Mouse (Mus musculus) cortical plate, adult 2 months (tissue): ENCODE data around the gene Zfp839.

ENCODE experiments used
- CTCF ChIP-seq: fragments of 200-500 bp; IDR thresholded peaks from 2 replicates; pipeline ENCODE4 v1.5.1; 2011; ENCODE audit warnings: mild to moderate bottlenecking, control low read depth, low read length; ENCODE audit not compliant: insufficient read depth; ENCODE audit errors: extremely low read depth
- POLR2A ChIP-seq: fragments of 200-500 bp; IDR thresholded peaks from 2 replicates; pipeline ENCODE4 v1.6.1; 2011; ENCODE audit warnings: mild to moderate bottlenecking, low read length, control low read depth; ENCODE audit not compliant: insufficient read depth; ENCODE audit errors: extremely low read depth

DNA sequence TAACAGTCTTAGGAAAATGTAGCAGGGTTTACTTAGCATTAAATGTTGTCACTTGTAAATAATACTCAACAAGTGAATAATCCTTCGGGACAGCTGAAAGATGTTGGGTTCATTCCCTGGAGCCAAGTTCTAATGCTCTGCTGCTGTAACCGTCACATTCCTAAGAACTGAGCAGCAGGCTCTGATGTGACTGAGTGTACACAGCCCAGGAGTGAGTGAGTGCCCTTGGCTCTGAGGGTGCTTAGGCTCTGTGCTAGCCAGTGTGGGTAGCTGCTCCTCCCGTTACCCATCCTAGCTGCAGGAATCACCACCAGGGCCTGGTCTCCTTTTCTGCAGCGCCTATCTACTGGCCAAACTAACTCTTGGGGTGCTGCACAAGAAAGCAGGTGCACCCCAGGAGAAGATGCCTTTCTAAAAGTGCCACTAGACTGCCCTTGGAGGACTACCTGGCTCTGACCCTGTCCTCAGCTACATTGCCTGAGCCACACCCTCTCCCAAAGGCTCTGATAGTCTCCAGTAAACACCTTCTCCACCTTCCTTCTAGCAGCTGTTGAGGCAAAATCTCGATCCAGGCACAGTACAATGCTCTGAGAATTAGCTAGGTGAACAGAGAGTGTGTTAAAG lies 47.3 kb upstream of the Zfp839 start:
- TF ChIP-seq POLR2A (no peak), CTCF (no peak)
